Mouse (Mus musculus) forebrain, embryonic 12.5 days (tissue): ENCODE measurements around the gene Mcf2l. TPM values are rescaled to one million over a fixed set of nuclear protein-coding genes. Genes with fewer than 3 reads are reported as not detected.

Source experiments
- ATAC-seq: fragments of 200-750 bp; cut with Nextera tagmentation; 2 replicates; pipeline ENCODE4 v1.8.0; 2017; ENCODE audit warnings: moderate TSS enrichment; ENCODE audit not compliant: low FRiP score
- H3K27ac ChIP-seq: fragments of 300-500 bp; sonication (generic); 2 replicates; pipeline ENCODE4 v1.5.1; 2016; ENCODE audit warnings: mild to moderate bottlenecking
- H3K27me3 ChIP-seq: fragments of 300-500 bp; sonication (generic); 2 replicates; pipeline ENCODE4 v1.6.1; 2016; ENCODE audit warnings: mild to moderate bottlenecking
- H3K36me3 ChIP-seq: fragments of 300-500 bp; sonication (generic); replicated peaks from 2 replicates; pipeline ENCODE4 v1.6.1; 2016; ENCODE audit warnings: mild to moderate bottlenecking
- H3K4me1 ChIP-seq: fragments of 300-500 bp; sonication (generic); 2 replicates; pipeline ENCODE4 v1.6.1; 2016
- H3K4me2 ChIP-seq: fragments of 300-500 bp; sonication (generic); 2 replicates; pipeline ENCODE4 v1.6.1; 2016; ENCODE audit warnings: mild to moderate bottlenecking, moderate library complexity
- H3K4me3 ChIP-seq: fragments of 300-500 bp; sonication (generic); replicated peaks from 2 replicates; pipeline ENCODE4 v1.5.1; 2016; ENCODE audit warnings: mild to moderate bottlenecking
- H3K9ac ChIP-seq: fragments of 300-500 bp; sonication (generic); 2 replicates; pipeline ENCODE4 v1.6.1; 2016; ENCODE audit warnings: mild to moderate bottlenecking
- H3K9me3 ChIP-seq: fragments of 300-500 bp; sonication (generic); 2 replicates; pipeline ENCODE4 v1.6.1; 2016
- WGBS: fragments of 180-500 bp; shearing (Covaris S2); methylation state at CpG from one replicate; pipeline ENCODE4 v1.1.7; 2016; 5-methylcytosine and 5-hydroxymethylcytosine counted together
- polyA plus RNA-seq: library from polyadenylated mRNA; unstranded; fragments of >200 nt; fragmentation: Nextera tagmentation; extraction: Ambion mirVana; gene quantifications from 2 replicates; pipeline ENCODE4 v1.2.1, GENCODE M21; 2016

Gene Mcf2l
- 90.2 and 110 TPM in 2 replicates for polyA plus RNA-seq

DNA sequence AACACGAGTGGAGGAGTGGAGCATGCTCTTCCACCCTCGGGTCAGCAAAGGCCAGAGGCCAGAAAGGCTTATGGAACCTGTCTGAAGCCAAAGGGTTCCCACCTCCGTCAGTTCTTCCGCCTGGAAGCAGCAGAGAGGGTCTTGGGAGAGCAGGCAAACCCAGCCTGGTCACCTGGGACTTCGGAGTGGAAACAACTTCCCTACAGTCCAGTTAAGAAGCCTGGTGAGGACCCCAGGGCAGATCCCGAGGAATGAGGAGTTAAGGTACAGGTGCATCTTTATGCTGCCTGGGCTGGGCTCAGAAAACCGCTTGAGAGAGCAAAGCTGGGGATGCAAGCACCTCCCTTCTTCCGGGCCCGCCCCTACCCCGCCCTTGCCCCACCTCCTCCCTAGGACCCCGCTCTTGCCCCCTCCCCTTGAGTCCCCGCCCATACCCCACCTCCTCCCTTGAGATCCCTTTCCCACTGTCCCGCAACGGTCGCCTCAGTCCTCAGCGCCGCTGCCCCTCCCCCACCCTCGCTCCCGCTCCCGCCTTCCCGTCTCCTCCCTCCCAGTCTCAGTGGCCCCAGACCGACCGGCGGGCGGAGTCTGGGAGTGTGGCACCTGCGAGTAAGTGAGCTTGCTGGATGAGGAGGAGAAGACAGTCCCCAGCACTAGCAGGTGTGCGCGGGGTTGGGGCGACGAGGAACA is at the start of gene Mcf2l:
TSS of gene Mcf2l (plus strand) at position 450 of the 690 bp plus-strand sequence.
- Histone ChIP-seq H3K4me2 (peak within 1 kb of the TSS; percentile 85), H3K27me3 (0 out of 2 replicates have a peak, but pooled peaks cover 3% of the 10 kb centered on the region), H3K4me3 (peak within 1 kb of the TSS; percentile 56), H3K9ac (peak within 1 kb of the TSS; percentile 69), H3K9me3 (no peaks in the 10 kb centered on the region), H3K27ac (peak within 1 kb of the TSS; percentile 93), H3K4me1 (peaks cover 66% of the 10 kb centered on the region), H3K36me3 (no peaks in the 10 kb centered on the region)
- peak; percentile 73 for ATAC-seq
- WGBS: under 1% methylated on average over 27 of the region's 30 CpGs

DNA sequence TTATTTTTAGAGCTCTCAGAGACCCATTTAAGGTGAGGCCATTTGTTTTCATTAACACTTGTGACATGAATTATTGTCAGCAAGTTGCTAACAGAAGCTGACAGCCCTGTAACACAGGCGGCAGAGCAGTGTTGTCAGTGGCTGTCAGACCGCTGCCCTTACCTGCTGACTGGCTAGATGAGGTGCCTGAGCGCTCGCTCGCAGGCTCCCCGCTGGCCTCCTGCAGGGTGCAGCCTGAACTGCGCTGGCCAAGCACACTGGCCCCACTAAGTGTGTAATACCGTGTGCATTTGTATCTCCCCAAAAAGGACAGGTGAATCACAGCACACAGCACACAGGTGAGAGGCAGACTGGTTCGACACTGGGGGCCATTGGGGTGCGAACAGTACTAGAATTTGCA is 49.0 kb upstream of the Mcf2l start:
- Histone ChIP-seq H3K4me3 (no peak overlapping the region), H3K27me3 (no peaks in the 10 kb centered on the region), H3K9ac (no peak overlapping the region), H3K27ac (no peak overlapping the region), H3K36me3 (peaks cover 72% of the 10 kb centered on the region), H3K4me1 (peaks cover 2% of the 10 kb centered on the region; the same call in 1 of the 2 replicates), H3K4me2 (no peak overlapping the region), H3K9me3 (no peaks in the 10 kb centered on the region)
- no peak for ATAC-seq
- WGBS: 60% methylated on average over 10 of the region's 10 CpGs

DNA sequence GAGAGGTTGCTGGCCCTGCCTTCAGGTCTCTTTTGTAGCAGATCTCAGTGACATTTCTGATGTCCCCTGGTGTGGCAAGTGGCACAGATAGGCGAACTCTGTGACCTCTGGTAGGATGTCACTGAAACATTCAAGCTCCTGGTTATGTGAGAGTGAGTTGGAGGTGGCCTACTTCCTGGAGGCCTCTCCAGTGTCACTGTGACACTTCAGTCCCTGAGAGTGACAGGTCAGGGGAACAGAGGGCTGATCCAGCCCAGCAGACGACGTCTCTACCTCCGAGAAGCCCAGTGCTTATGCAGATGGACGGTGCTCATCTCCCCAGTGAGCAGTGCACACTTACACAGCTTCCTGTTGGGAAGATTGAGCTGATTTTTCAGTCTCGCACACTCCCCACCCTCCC is 48.4 kb upstream of the Mcf2l start:
- ATAC-seq: no peak
- H3K9ac ChIP-seq: no peak overlapping the region
- 74% methylated on average over 6 of the region's 6 CpGs for whole genome bisulfite sequencing
- no peak overlapping the region for H3K27ac ChIP-seq
- no peaks in the 10 kb centered on the region for H3K27me3 ChIP-seq
- no peaks in the 10 kb centered on the region for H3K9me3 ChIP-seq
- H3K4me3 ChIP-seq: no peak overlapping the region
- H3K4me1 ChIP-seq: peaks cover 2% of the 10 kb centered on the region; the same call in 1 of the 2 replicates
- peaks cover 78% of the 10 kb centered on the region for H3K36me3 ChIP-seq
- H3K4me2 ChIP-seq: no peak overlapping the region

DNA sequence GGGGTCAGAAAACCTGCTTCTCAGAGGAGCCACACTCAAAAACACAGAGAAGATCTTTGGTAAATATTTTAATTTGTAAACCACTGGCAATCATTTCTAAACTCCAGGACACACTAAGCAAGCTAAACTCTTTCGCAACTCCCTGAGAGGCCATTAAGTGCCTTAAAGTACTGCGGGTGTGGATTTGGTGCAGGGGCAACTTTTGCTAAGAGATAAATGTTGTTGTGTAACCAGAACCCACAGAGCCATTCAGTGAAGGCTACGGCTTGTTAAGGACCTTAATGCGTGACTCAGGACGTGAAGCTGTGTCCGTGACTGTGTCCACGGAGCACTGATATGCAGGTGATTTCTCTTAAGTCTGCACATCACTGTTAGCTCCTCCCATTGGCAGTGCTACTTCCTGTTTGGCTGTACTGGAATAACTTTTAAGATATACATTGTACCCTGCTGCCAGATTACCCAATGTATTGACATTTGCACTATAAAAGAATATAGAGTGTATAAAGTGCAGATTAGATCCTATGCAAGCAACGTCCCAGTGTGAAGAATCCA is 47.8 kb upstream of the Mcf2l start:
- WGBS: 91% methylated on average over 8 of the region's 8 CpGs
- no peaks in the 10 kb centered on the region for H3K9me3 ChIP-seq
- H3K4me2 ChIP-seq: no peak overlapping the region
- no peak overlapping the region for H3K9ac ChIP-seq
- no peak overlapping the region for H3K27ac ChIP-seq
- no peak for ATAC-seq
- no peak overlapping the region for H3K4me3 ChIP-seq
- H3K27me3 ChIP-seq: no peaks in the 10 kb centered on the region
- peaks cover 2% of the 10 kb centered on the region; the same call in 1 of the 2 replicates for H3K4me1 ChIP-seq
- peaks cover 83% of the 10 kb centered on the region for H3K36me3 ChIP-seq

DNA sequence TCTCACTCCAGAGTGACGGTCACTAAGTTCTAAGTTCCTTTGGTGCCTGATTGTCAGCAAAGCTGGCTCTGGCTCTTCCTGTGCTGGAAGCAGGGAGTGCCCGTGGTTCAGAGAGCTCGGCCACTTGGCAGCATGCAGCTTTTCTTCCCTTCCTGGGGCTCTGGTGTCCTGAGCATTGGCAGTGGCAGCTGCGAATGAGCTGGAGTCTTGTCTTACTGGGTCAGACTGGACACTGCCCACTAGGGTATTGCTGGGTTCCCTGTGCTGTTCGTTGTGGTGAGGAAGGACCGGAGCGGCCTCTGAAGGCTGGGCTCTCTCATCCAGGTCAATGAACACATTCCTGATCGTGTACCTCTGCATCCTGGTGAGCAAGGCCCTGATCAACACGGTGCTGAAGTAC is 46.5 kb upstream of the Mcf2l start:
- Histone ChIP-seq H3K4me2 (no peak overlapping the region), H3K4me3 (no peak overlapping the region), H3K4me1 (peaks cover 10% of the 10 kb centered on the region), H3K27me3 (no peaks in the 10 kb centered on the region), H3K9me3 (no peaks in the 10 kb centered on the region), H3K9ac (no peak overlapping the region), H3K27ac (no peak overlapping the region), H3K36me3 (peaks cover 90% of the 10 kb centered on the region)
- 95% methylated on average over 9 of the region's 9 CpGs for WGBS
- ATAC-seq: no peak

DNA sequence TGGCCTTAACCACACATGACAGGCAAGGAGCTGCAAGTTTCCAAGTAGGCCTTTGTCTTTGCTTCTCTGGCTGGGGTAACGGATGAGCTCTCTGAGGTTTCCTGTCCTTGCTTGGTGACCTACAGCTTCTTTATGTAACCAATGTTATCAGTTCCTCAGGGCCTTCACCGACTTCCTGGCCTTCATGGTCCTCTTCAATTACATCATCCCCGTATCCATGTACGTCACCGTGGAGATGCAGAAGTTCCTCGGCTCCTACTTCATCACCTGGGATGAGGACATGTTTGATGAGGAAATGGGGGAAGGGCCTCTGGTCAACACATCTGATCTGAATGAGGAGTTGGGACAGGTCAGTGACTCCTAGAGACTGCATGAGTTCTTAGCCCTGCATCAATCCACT is 45.3 kb upstream of the Mcf2l start:
- no peak overlapping the region for H3K9ac ChIP-seq
- no peak overlapping the region for H3K4me3 ChIP-seq
- no peak overlapping the region for H3K27ac ChIP-seq
- ATAC-seq: no peak
- peaks cover 17% of the 10 kb centered on the region for H3K4me1 ChIP-seq
- H3K36me3 ChIP-seq: peaks cover 92% of the 10 kb centered on the region
- no peak overlapping the region for H3K4me2 ChIP-seq
- H3K9me3 ChIP-seq: no peaks in the 10 kb centered on the region
- WGBS: 95% methylated on average over 6 of the region's 6 CpGs
- H3K27me3 ChIP-seq: no peaks in the 10 kb centered on the region

DNA sequence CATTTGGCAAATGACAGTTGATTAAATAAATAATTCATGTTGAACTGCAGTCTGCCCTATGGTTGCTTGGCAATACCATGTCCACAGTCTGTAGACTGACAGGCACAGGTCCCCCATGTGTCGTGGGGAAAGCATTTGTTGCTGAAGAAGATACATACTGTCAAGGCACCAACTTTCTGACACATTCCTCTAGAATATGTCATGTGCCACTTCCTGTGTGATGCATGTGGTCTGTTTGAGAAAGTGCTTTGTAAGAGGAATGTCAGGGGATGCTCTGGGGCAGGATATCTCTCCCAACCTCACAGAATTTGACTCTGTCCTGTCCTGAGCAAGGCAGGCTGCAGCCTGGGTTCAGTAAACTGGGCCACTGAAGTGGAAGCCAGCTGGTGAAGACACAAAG is 44.2 kb upstream of the Mcf2l start:
- Histone ChIP-seq H3K36me3 (peaks cover 92% of the 10 kb centered on the region), H3K4me1 (peaks cover 17% of the 10 kb centered on the region), H3K27me3 (no peaks in the 10 kb centered on the region), H3K9ac (no peak overlapping the region), H3K27ac (no peak overlapping the region), H3K4me2 (no peak overlapping the region), H3K9me3 (no peaks in the 10 kb centered on the region), H3K4me3 (no peak overlapping the region)
- 84% methylated on average over 1 of the region's 1 CpGs for WGBS
- no peak for ATAC-seq

DNA sequence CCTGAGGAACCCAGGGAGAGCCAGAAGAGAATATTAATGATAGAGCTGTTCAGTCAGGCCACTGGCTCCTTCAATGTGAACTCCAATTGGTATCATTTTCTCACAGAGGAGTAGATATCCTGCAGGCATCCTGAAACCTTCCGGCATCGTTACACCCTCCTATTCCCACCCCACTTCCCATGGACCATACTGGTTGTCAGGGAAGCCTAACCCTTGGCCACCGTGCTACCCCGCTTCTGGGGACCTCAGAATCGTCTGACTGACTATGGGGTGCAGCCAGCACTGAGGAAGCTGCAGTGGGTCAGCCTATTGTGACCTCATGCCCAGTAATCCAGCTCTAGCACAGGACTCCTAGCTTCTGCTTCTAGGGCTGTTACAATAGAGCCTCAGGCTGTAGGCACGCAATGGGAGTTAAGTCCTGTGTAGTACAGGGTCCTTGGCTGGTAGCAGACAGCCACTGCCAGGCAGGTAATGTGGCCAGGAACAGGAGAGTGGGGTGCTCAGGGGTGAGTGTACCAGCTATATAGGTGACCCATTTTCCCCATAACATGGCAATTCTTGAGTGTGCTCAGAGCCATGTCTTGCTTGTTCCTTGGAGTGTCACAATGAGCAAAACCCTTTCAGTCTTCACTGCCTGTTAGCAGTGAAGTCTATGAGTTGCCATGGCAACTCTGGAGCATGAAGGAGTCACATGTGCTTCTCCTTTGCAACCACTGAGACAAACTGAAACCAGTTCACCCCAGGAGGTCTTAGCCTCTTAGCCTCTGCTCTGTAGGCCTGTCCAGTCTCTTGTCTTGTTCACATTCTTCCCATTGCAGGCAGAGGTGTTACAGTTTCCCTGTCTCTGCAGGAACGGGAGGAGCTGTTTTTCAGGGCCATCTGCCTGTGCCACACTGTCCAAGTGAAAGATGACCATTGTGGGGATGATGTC is 41.7 kb upstream of the Mcf2l start:
- peak; percentile 68 for ATAC-seq
- peaks cover 92% of the 10 kb centered on the region for H3K36me3 ChIP-seq
- no peaks in the 10 kb centered on the region for H3K9me3 ChIP-seq
- H3K4me1 ChIP-seq: peaks cover 15% of the 10 kb centered on the region
- H3K4me3 ChIP-seq: no peak overlapping the region
- no peak overlapping the region for H3K4me2 ChIP-seq
- 65% methylated on average over 7 of the region's 7 CpGs for WGBS
- H3K9ac ChIP-seq: no peak overlapping the region
- H3K27me3 ChIP-seq: no peaks in the 10 kb centered on the region
- peak overlapping the region; percentile 75 for H3K27ac ChIP-seq

DNA sequence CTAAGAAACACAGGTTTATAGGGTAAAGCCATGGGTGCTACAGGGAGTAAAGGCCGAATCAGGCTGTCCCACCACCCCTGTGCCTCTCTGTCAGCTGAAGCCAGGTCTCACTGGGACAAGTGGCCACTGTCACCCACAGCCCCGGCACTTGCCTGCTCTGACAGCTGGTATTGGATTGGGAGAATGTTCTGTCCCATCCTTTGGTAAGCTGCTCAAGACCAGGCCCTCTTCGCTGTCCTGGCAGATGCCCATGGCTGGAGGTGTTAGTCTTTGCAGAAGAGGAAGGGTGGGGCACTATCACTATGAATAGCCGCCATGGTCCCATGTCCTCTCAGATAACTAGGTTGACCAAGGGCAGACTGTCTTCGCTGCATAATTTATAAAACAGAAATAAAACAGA is 40.0 kb upstream of the Mcf2l start:
- 97% methylated on average over 5 of the region's 5 CpGs for WGBS
- no peak overlapping the region for H3K4me2 ChIP-seq
- H3K27ac ChIP-seq: no peak overlapping the region
- no peaks in the 10 kb centered on the region for H3K9me3 ChIP-seq
- peaks cover 15% of the 10 kb centered on the region for H3K4me1 ChIP-seq
- H3K4me3 ChIP-seq: no peak overlapping the region
- no peak for ATAC-seq
- no peaks in the 10 kb centered on the region for H3K27me3 ChIP-seq
- peaks cover 92% of the 10 kb centered on the region for H3K36me3 ChIP-seq
- no peak overlapping the region for H3K9ac ChIP-seq

DNA sequence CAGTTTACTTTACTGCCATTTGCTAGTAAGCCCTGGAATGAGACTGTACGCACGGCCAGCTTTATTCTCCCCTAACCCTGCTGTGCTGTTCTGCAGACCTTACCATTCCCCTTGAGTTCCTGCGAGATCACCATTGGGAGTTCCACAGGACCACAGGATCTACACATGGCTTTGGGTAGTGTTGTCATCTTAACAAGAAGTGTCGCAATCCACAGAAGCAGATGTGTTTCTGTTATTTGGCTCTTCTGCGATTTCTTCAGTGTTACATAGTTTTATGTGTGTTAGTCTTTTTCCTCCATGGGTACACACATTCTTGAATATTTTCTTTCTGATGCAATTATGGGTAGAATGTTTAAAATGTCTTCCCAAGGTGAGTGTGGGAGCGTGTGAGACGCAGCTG is 32.8 kb upstream of the Mcf2l start:
- Histone ChIP-seq H3K4me1 (peaks cover 3% of the 10 kb centered on the region; the same call in 1 of the 2 replicates), H3K36me3 (peaks cover 66% of the 10 kb centered on the region), H3K27ac (no peak overlapping the region), H3K9me3 (no peaks in the 10 kb centered on the region), H3K9ac (no peak overlapping the region), H3K4me2 (no peak overlapping the region), H3K4me3 (no peak overlapping the region), H3K27me3 (no peaks in the 10 kb centered on the region)
- 89% methylated on average over 7 of the region's 7 CpGs for WGBS
- ATAC-seq: no peak

DNA sequence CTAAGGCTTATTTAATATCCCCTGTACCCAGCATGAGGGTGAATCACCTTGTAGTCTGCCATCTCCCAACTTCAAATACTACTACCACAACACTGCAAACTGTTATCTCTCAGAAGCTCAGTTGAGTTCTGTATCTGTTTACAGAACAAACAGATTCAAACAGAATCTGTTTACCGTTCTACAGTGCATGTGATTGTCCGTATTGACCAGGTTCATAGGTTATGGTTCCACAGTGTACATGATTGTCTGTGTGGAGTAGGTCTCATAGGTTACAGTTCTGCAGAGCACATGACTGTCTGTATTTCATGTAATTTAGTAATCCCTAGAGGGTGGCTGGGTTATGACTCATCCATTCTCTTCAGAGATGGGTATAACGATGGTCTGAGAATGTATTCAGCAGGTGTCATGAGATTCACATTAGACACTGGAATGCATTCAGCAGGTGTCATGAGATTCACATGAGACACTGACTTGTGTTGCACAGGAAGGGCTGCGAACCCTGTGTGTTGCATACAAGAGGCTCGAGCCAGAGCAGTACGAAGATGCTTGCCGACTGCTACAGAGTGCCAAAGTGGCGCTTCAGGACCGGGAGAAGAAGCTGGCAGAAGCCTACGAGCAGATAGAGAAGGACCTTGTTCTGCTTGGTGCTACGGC is 31.1 kb upstream of the Mcf2l start:
- WGBS: 91% methylated on average over 11 of the region's 11 CpGs
- H3K4me1 ChIP-seq: peaks cover 3% of the 10 kb centered on the region; the same call in 1 of the 2 replicates
- no peak overlapping the region for H3K27ac ChIP-seq
- no peak overlapping the region for H3K4me2 ChIP-seq
- no peak for ATAC-seq
- no peaks in the 10 kb centered on the region for H3K9me3 ChIP-seq
- H3K9ac ChIP-seq: no peak overlapping the region
- H3K36me3 ChIP-seq: peaks cover 64% of the 10 kb centered on the region
- H3K27me3 ChIP-seq: no peaks in the 10 kb centered on the region
- no peak overlapping the region for H3K4me3 ChIP-seq
